Mouse (Mus musculus) lung, embryonic 15.5 days (tissue): Measurements from ENCODE around the gene Tmem233. TPM values are rescaled to one million over a fixed set of nuclear protein-coding genes. Genes with fewer than 3 reads are reported as not detected.

Experiments used
- ATAC-seq: fragments of 200-750 bp; cut with Nextera tagmentation; 2 replicates; pipeline ENCODE4 v1.8.0; 2017; ENCODE audit warnings: moderate number of reproducible peaks, borderline replicate concordance; ENCODE audit not compliant: low FRiP score, low TSS enrichment; ENCODE audit errors: extremely low read depth
- H3K27ac ChIP-seq: fragments of 300-500 bp; sonication (generic); 2 replicates; pipeline ENCODE4 v1.5.1; 2015; ENCODE audit warnings: moderate library complexity, mild to moderate bottlenecking, inconsistent platforms
- H3K27me3 ChIP-seq: fragments of 300-500 bp; sonication (generic); 2 replicates; pipeline ENCODE4 v1.6.1; 2015; ENCODE audit warnings: inconsistent platforms
- H3K36me3 ChIP-seq: fragments of 300-500 bp; sonication (generic); 2 replicates; pipeline ENCODE4 v1.6.1; 2015; ENCODE audit warnings: inconsistent platforms
- H3K4me1 ChIP-seq: fragments of 300-500 bp; sonication (generic); 2 replicates; pipeline ENCODE4 v1.6.1; 2015; ENCODE audit warnings: inconsistent platforms
- H3K4me2 ChIP-seq: fragments of 300-500 bp; sonication (generic); 2 replicates; pipeline ENCODE4 v1.6.1; 2015; ENCODE audit warnings: inconsistent platforms, mild to moderate bottlenecking, moderate library complexity
- H3K4me3 ChIP-seq: fragments of 300-500 bp; sonication (generic); 2 replicates; pipeline ENCODE4 v1.5.1; 2015; ENCODE audit warnings: mild to moderate bottlenecking, inconsistent platforms
- H3K9ac ChIP-seq: fragments of 300-500 bp; sonication (generic); 2 replicates; pipeline ENCODE4 v1.6.1; 2015; ENCODE audit warnings: inconsistent platforms
- H3K9me3 ChIP-seq: fragments of 300-500 bp; sonication (generic); 2 replicates; pipeline ENCODE4 v1.6.1; 2016; ENCODE audit warnings: inconsistent platforms
- WGBS: fragments of 180-500 bp; shearing (Covaris S2); methylation state at CpG from one replicate; pipeline ENCODE4 v1.1.7; 2015; 5-methylcytosine and 5-hydroxymethylcytosine counted together
- polyA plus RNA-seq: library from polyadenylated mRNA; unstranded; fragments of >200 nt; fragmentation: Nextera tagmentation; extraction: Ambion mirVana; gene quantifications from 2 replicates; pipeline ENCODE4 v1.2.1, GENCODE M21; 2015

Gene Tmem233
- polyA plus RNA-seq, 1 experiment from 2014 or later, result 0.19 TPM

DNA sequence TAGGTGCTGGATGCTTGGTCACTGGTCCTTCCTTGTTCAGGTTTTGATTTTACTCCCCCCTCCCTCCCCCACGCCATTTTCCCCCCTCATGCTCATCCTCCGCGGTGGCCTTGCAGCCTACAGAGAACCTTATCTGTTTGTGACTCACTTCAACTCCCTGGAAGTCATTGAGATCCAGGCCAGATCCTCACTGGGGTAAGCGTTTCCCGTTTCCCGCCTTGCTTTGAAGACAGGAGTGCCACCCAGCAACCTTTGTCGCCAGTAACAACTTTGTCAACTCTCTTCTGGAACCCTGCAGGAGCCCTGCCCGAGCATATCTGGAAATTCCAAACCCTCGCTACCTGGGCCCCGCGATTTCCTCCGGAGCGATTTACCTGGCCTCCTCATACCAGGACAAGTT is 85.7 kb downstream of the Tmem233 start:
- no peak overlapping the region for H3K4me3 ChIP-seq
- no peaks in the 10 kb centered on the region for H3K9me3 ChIP-seq
- 71% methylated on average over 13 of the region's 13 CpGs for WGBS
- no peaks in the 10 kb centered on the region for H3K27me3 ChIP-seq
- no peaks in the 10 kb centered on the region for H3K4me1 ChIP-seq
- H3K27ac ChIP-seq, result no peak overlapping the region
- peaks cover 47% of the 10 kb centered on the region for H3K36me3 ChIP-seq
- no peak for ATAC-seq
- H3K4me2 ChIP-seq, result no peak overlapping the region
- H3K9ac ChIP-seq, result no peak overlapping the region

DNA sequence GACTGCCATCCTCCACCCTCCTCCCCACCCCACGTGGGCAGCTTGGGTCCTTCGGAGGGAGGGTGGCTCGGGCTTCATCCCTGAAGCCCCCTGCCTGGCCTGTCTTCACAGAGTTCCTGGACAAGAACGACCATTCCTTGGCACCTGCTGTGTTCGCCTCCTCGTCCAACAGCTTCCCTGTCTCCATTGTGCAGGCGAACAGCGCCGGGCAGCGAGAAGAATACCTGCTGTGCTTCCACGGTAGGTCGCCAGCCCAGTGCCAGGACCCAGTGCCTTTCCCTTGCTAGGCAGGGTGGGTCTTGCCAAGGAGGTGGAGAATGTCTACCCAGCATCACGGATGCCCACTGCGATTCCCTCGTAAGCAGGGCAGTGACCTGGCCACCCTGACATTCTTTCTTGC is 88.9 kb downstream of the Tmem233 start:
- no peaks in the 10 kb centered on the region for H3K4me1 ChIP-seq
- 95% methylated on average over 15 of the region's 15 CpGs for WGBS
- no peaks in the 10 kb centered on the region for H3K27me3 ChIP-seq
- H3K27ac ChIP-seq, result no peak overlapping the region
- peaks cover 56% of the 10 kb centered on the region for H3K36me3 ChIP-seq
- no peaks in the 10 kb centered on the region for H3K9me3 ChIP-seq
- ATAC-seq, result no peak
- no peak overlapping the region for H3K4me3 ChIP-seq
- H3K9ac ChIP-seq, result no peak overlapping the region
- no peak overlapping the region for H3K4me2 ChIP-seq

DNA sequence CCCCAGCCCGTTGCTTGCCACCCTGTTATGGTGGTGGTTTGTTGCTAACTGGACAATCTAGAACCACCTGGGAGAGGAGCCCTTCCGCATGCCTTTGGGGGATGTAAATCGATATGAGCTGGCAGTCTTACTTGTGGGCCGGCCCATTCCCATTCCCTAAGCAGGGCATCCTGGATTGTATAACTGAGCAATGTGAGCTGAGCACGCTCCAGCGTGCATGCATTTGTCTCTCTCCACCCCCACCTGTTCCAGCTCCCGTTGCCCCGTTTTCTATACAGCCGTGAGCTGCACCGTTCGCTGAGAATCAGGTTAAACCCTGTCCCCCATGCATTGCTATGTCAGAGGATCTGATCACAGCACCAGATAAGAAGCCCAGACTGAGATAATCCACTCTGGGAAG is 91.3 kb downstream of the Tmem233 start:
- Histone ChIP-seq H3K4me2 (no peak overlapping the region), H3K9me3 (no peaks in the 10 kb centered on the region), H3K36me3 (peaks cover 69% of the 10 kb centered on the region), H3K4me1 (no peaks in the 10 kb centered on the region), H3K27ac (no peak overlapping the region), H3K9ac (no peak overlapping the region), H3K27me3 (no peaks in the 10 kb centered on the region), H3K4me3 (no peak overlapping the region)
- WGBS, result 96% methylated on average over 11 of the region's 11 CpGs
- no peak for ATAC-seq

Other genes with a start within 250 kb of the Tmem233 start
- gene Cit, start 238.0 kb downstream of the Tmem233 start, polyA plus RNA-seq, result 41.5 and 47.4 TPM in 2 replicates
- 66.8 and 74.3 TPM in 2 replicates for gene Prkab1, start 58.7 kb downstream of the Tmem233 start, polyA plus RNA-seq
- 1.0 and 1.2 TPM in 2 replicates for gene Ccdc60, start 205.7 kb upstream of the Tmem233 start, polyA plus RNA-seq